ENCODE assay signal across 9 mouse cellular contexts in genomic region chr1:128368732-128369441, GRCm38 (mm10). TPM values are rescaled to one million over a fixed set of nuclear protein-coding genes. Genes with fewer than 3 reads are reported as not detected.
A peak's percentile ranks its signal among the peaks of the same experiment; 100 is the strongest.
DNase-seq lines count a peak whose midpoint lies in the region; ATAC-seq and TF ChIP-seq lines count a peak whose summit lies in the region.
"Had no signal": no experiment of that assay in that cellular context is flagged by ENCODE, and none has a peak within 500 bp of the region (broad histone marks: within the 10 kb centered on the region; RNA-seq: fewer than 3 reads in every experiment).

No protein-coding gene starts in this region.

- H3K36me3 ChIP-seq in CH12.LX (replicated peaks in 1 of 2; ENCODE audit: control insufficient read depth in 1 of 2, insufficient read depth in 1 of 2, low read length in 1 of 2): peaks cover 39 to 81% of the 10 kb centered on the region in 2 experiments
- H3K36me3 ChIP-seq in heart, embryonic 12.5 days: peaks cover 29% of the 10 kb centered on the region

- no peak overlapping the region for H3K27ac ChIP-seq in CH12.LX (ENCODE audit: insufficient read depth, low read depth)
- H3K27ac ChIP-seq in heart, embryonic 12.5 days (ENCODE audit: poor library complexity, severe bottlenecking): no peak overlapping the region
- H3K27ac ChIP-seq: heart, embryonic 13.5 days had no signal

- in situ Hi-C loops in CH12.LX (cut with MboI; ENCODE audit: low pct_ligation_motif_present, low pct_unique_long_range_greater_than_20kb, low sequenced_read_pairs): loop anchor here (5.0 to 10.0 kb wide), 3 partner anchors 216 to 458 kb away; no protein-coding TSS in a partner anchor

- no peak for TF ChIP-seq POLR2A in CH12.LX (IDR thresholded peaks at IDR 0.05; ENCODE audit: low read depth, low read length)

- no peaks in the 10 kb centered on the region for H3K27me3 ChIP-seq in CH12.LX (replicated peaks)
- H3K27me3 ChIP-seq in heart, embryonic 12.5 days (replicated peaks): no peaks in the 10 kb centered on the region
- H3K27me3 ChIP-seq: heart, embryonic 13.5 days had no signal

- no peaks in the 10 kb centered on the region for H3K9me3 ChIP-seq in CH12.LX (replicated peaks; ENCODE audit: low read length)
- H3K9me3 ChIP-seq in heart, embryonic 12.5 days (replicated peaks): no peaks in the 10 kb centered on the region
- H3K9me3 ChIP-seq: heart, embryonic 13.5 days had no signal

- no peak for TF ChIP-seq EP300 in CH12.LX (IDR thresholded peaks at IDR 0.05; ENCODE audit: low read length)

- H3K9ac ChIP-seq in CH12.LX (ENCODE audit: insufficient read depth, low read depth): no peak overlapping the region; the same call in 1 of the 2 replicates
- H3K9ac ChIP-seq in heart, embryonic 12.5 days: no peak overlapping the region
- H3K9ac ChIP-seq: heart, embryonic 13.5 days had no signal

- peak; percentile 74 to 82 for DNase-seq in cerebellum, postnatal 10 days
- peak; percentile 68 for DNase-seq in CH12.LX (ENCODE audit: extremely low read depth)
- DNase-seq in c-Kit-positive CD71-positive TER-119-positive erythroid progenitor cells, embryonic 14.5 days (ENCODE audit: low spot score): peak; percentile 68
- DNase-seq in kidney, postnatal 36 days: peak; percentile 39 to 70
- peak; percentile 14 for DNase-seq in spleen, adult 12 weeks (ENCODE audit: low spot score)

- dilution Hi-C loops in CH12.LX (cut with MboI; ENCODE audit: extremely low pct_ligation_motif_present, extremely low pct_unique_long_range_greater_than_20kb, low sequenced_read_pairs): no loop called here

- WGBS in heart, embryonic 12.5 days: 75% methylated on average over 5 of the region's 5 CpGs

- peak; percentile 83 for TF ChIP-seq RAD21 in CH12.LX (IDR thresholded peaks at IDR 0.05; ENCODE audit: low read depth, low read length)

- ATAC-seq in cerebellum, adult (ENCODE audit: insufficient number of reproducible peaks, low FRiP score, low TSS enrichment): no peak
- ATAC-seq in heart, embryonic 12.5 days (ENCODE audit: insufficient number of reproducible peaks, low FRiP score): 0 out of 2 replicates have a peak, but pooled peaks have one; percentile 36
- peak; percentile 92 for ATAC-seq in megakaryocyte, adult 5-6 weeks (ENCODE audit: poor library complexity, severe bottlenecking)

- no peak overlapping the region for H3K4me2 ChIP-seq in CH12.LX (ENCODE audit: insufficient read depth, low read depth, poor library complexity, severe bottlenecking)
- H3K4me2 ChIP-seq in heart, embryonic 12.5 days: no peak overlapping the region
- H3K4me2 ChIP-seq: heart, embryonic 13.5 days had no signal

- H3K4me1 ChIP-seq in CH12.LX (ENCODE audit: control insufficient read depth in 1 of 2, insufficient read depth in 2 of 2): peaks cover 3 to 10% of the 10 kb centered on the region in 2 experiments; a peak in 3 of 4 replicates
- no peaks in the 10 kb centered on the region for H3K4me1 ChIP-seq in heart, embryonic 12.5 days (replicated peaks)
- H3K4me1 ChIP-seq: heart, embryonic 13.5 days had no signal

- peaks cover 3% of the 10 kb centered on the region; the same call in 1 of the 2 replicates for H3K79me2 ChIP-seq in CH12.LX (replicated peaks; ENCODE audit: control insufficient read depth, extremely low read depth, insufficient read depth, poor library complexity, severe bottlenecking)

- no peak overlapping the region for H3K4me3 ChIP-seq in CH12.LX (replicated peaks in 1 of 3; ENCODE audit: low read depth in 2 of 3, low read length in 2 of 3, poor library complexity in 1 of 3)
- H3K4me3 ChIP-seq in heart, embryonic 12.5 days: no peak overlapping the region
- H3K4me3 ChIP-seq: heart, embryonic 13.5 days had no signal

- peak; percentile 46 to 79; a peak in 3 of 4 replicates for TF ChIP-seq CTCF in CH12.LX (conservative IDR thresholded peaks at IDR 0.05 in 1 of 2, IDR thresholded peaks at IDR 0.05 in 1 of 2; ENCODE audit: low read depth in 2 of 2, low read length in 2 of 2)

TF ChIP-seq in CH12.LX, 34 proteins besides CTCF, POLR2A, EP300 and RAD21:
- TF ChIP-seq ZNF384 (IDR thresholded peaks at IDR 0.05; ENCODE audit: low read depth, low read length) (peak; percentile 77), SMC3 (IDR thresholded peaks at IDR 0.05; ENCODE audit: low read depth, low read length) (peak; percentile 76), POLR2AphosphoS2 (IDR thresholded peaks at IDR 0.05; ENCODE audit: low read depth, low read length) (no peak), USF2 (conservative IDR thresholded peaks at IDR 0.05; ENCODE audit: low read depth, low read length) (no peak), MAFK (IDR thresholded peaks at IDR 0.05; ENCODE audit: insufficient replicate concordance, low read length) (peak; percentile 19; the same call in 1 of the 2 replicates)

RNA-seq across cellular contexts. Expression of gene Mcm6, which starts 9.4 kb away (rescaled TPM):
- total RNA-seq in CH12.LX (2012; rRNA removed) (260 and 289 TPM in 2 replicates), CH12.LX (2014; rRNA removed) (457 and 467 TPM in 2 replicates)
- 296 and 297 TPM in 2 replicates for polyA plus RNA-seq in CH12.LX (2012; ENCODE audit: insufficient read length, low read depth)
- 187 TPM in 2 replicates for polyA plus RNA-seq in heart, embryonic 12.5 days (2016; fragmentation: Nextera tagmentation; extraction: Ambion mirVana)
- total RNA-seq in megakaryocyte, adult 5-6 weeks (2015): 143 and 147 TPM in 2 replicates
- 205 and 215 TPM in 2 replicates for total RNA-seq in megakaryocyte, adult 5-6 weeks (2017)

RNA-seq across cellular contexts. Expression of gene Lct, which starts 40.8 kb away (rescaled TPM):
- total RNA-seq in CH12.LX (2012; rRNA removed) (0.04 and 0.08 TPM in 2 replicates), CH12.LX (2014; rRNA removed) (0.07 and 0.19 TPM in 2 replicates)
- 0.11 and 0.14 TPM in 2 replicates for polyA plus RNA-seq in CH12.LX (2012; ENCODE audit: insufficient read length, low read depth)
- 0.05 and 0.10 TPM in 2 replicates for polyA plus RNA-seq in heart, embryonic 12.5 days (2016; fragmentation: Nextera tagmentation; extraction: Ambion mirVana)
- total RNA-seq in megakaryocyte, adult 5-6 weeks (2015): 0.57 and 0.80 TPM in 2 replicates
- total RNA-seq in megakaryocyte, adult 5-6 weeks (2017): 0.59 and 0.77 TPM in 2 replicates

RNA-seq across cellular contexts. Expression of gene Dars, which starts 48.3 kb away (rescaled TPM):
- total RNA-seq in CH12.LX (2012; rRNA removed) (166 and 177 TPM in 2 replicates), CH12.LX (2014; rRNA removed) (339 and 375 TPM in 2 replicates)
- 190 and 206 TPM in 2 replicates for polyA plus RNA-seq in CH12.LX (2012; ENCODE audit: insufficient read length, low read depth)
- 110 and 117 TPM in 2 replicates for polyA plus RNA-seq in heart, embryonic 12.5 days (2016; fragmentation: Nextera tagmentation; extraction: Ambion mirVana)
- total RNA-seq in megakaryocyte, adult 5-6 weeks (2015): 101 and 106 TPM in 2 replicates
- total RNA-seq in megakaryocyte, adult 5-6 weeks (2017): 149 and 150 TPM in 2 replicates

Comparison
In these comparisons a context has a peak if more than half of its experiments do, and no peak if none do; other contexts are left out.
1. DNase-seq: peak in every context shown above with its lines; median percentile 78 in cerebellum, postnatal 10 days; 68 in CH12.LX; 68 in c-Kit-positive CD71-positive TER-119-positive erythroid progenitor cells, embryonic 14.5 days; 54 in kidney, postnatal 36 days; 14 in spleen, adult 12 weeks.